Mouse (Mus musculus): ENCODE data around the gene Scamp3. TPM values are rescaled to one million over a fixed set of nuclear protein-coding genes. Genes with fewer than 3 reads are reported as not detected.

The Scamp3 gene
- polyA plus RNA-seq, 1 experiment from 2014 or later, result 104 TPM

DNA sequence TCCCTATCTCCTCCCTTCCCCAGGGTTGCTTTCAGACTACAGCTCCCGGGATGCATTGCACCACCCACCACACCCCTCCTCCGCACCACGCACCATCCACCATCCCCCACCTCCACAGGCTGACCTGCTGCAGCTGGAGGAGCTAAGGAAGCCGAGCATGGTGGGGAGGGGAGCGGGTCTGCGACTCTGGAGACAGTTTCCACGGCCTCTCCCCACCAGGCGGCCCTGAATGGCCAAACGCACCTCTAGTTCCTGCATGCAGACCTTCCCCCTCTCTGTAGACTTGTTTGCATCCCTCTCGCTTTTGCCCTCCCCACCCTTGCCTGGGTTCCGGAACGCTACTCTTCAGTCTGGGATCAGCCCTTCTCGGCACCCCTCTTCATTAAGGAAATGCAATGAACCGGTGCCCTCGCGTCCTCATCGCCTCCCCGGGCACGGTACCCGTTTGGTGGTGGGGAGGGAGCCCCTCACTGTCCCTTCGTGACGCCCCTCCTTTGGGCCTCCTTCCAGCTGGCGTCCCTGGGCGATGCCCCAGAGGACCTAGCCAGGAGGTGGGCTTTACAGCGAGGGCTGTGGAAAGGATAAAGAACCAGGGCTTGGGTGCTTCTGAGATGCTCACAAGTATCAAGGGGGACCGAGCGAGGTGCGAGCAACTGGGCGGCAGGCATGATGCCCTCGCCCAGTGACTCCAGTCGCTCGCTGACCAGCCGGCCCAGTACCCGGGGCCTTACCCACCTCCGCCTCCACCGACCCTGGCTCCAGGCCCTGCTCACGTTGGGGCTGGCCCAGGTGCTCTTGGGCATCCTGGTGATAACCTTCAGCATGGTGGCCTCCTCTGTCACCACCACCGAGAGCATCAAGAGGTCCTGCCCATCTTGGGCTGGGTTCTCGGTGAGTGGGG is 6.0 kb downstream of the Scamp3 start, which contains the start of gene Fam189b:
Fam189b (plus strand) TSS at position 86 of the 901 bp plus-strand sequence.
- H3K27me3 ChIP-seq (ENCODE audit: control insufficient read depth, insufficient read depth, low read length), result no peaks in the 10 kb centered on the region
- peaks cover 53% of the 10 kb centered on the region for H3K36me3 ChIP-seq (ENCODE audit: control insufficient read depth, insufficient read depth, low read length)
- peak within 1 kb of the TSS; percentile 86 for H3K9ac ChIP-seq (replicated peaks; ENCODE audit: low read length)
- H3K4me2 ChIP-seq (ENCODE audit: low read length), result peak within 1 kb of the TSS; percentile 99
- 5% methylated on average over 39 of the region's 39 CpGs for WGBS
- peak within 1 kb of the TSS; percentile 61 for H3K4me3 ChIP-seq (replicated peaks; ENCODE audit: low read depth, low read length)
- DNase-seq, result peak; percentile 93
- no peaks in the 10 kb centered on the region for H3K9me3 ChIP-seq (ENCODE audit: control insufficient read depth, low read length)
- H3K4me1 ChIP-seq (ENCODE audit: control insufficient read depth, insufficient read depth, low read length), result peaks cover 18% of the 10 kb centered on the region
- H3K27ac ChIP-seq (replicated peaks; ENCODE audit: low read depth, low read length), result peak within 1 kb of the TSS; percentile 86
- peak; percentile 91 for ATAC-seq (ENCODE audit: low FRiP score, low TSS enrichment)

- peaks cover 13% of the 10 kb centered on the region for H3K4me1 ChIP-seq (ENCODE audit: control insufficient read depth, insufficient read depth, low read length)
- peak overlapping the region; percentile 99 for H3K4me2 ChIP-seq (ENCODE audit: low read length)
- H3K36me3 ChIP-seq (ENCODE audit: control insufficient read depth, insufficient read depth, low read length), result peaks cover 56% of the 10 kb centered on the region
- peak overlapping the region; percentile 86 for H3K9ac ChIP-seq (replicated peaks; ENCODE audit: low read length)
- peak overlapping the region; percentile 61 for H3K4me3 ChIP-seq (replicated peaks; ENCODE audit: low read depth, low read length)
- DNase-seq (no peak), ATAC-seq (ENCODE audit: low FRiP score, low TSS enrichment) (no peak)
- H3K9me3 ChIP-seq (ENCODE audit: control insufficient read depth, low read length), result no peaks in the 10 kb centered on the region
- 76% methylated on average over 6 of the region's 6 CpGs for WGBS
- peak overlapping the region; percentile 86 for H3K27ac ChIP-seq (replicated peaks; ENCODE audit: low read depth, low read length)
- H3K27me3 ChIP-seq (ENCODE audit: control insufficient read depth, insufficient read depth, low read length), result no peaks in the 10 kb centered on the region
These were observed 6.7 kb downstream of the Scamp3 start for GRCm38 (mm10) chr3:89183959-89184315.

DNA sequence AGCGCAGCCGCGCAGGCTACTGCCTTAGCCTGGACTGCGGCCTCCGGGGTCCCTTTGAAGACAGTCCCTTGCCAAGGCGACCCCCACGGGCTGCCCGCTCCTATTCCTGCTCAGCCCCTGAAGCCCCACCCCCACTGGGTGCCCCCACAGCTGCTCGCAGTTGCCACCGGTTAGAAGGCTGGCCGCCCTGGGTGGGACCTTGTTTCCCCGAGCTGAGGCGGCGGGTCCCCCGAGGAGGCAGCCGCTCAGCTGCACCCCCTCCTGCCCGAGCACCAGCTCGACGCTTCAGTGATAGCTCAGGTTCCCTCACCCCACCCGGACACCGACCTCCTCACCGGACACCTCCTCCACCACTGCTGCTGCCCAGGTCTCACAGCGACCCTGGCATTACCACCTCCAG is 9.9 kb downstream of the Scamp3 start:
- WGBS, result 29% methylated on average over 23 of the region's 23 CpGs
- no peak overlapping the region for H3K4me2 ChIP-seq (ENCODE audit: low read length)
- no peak for ATAC-seq (ENCODE audit: low FRiP score, low TSS enrichment)
- peaks cover 12% of the 10 kb centered on the region for H3K4me1 ChIP-seq (ENCODE audit: control insufficient read depth, insufficient read depth, low read length)
- no peak overlapping the region for H3K27ac ChIP-seq (replicated peaks; ENCODE audit: low read depth, low read length)
- no peaks in the 10 kb centered on the region for H3K9me3 ChIP-seq (ENCODE audit: control insufficient read depth, low read length)
- H3K9ac ChIP-seq (replicated peaks; ENCODE audit: low read length), result no peak overlapping the region
- peaks cover 26% of the 10 kb centered on the region for H3K36me3 ChIP-seq (ENCODE audit: control insufficient read depth, insufficient read depth, low read length)
- DNase-seq, result no peak
- H3K4me3 ChIP-seq (replicated peaks; ENCODE audit: low read depth, low read length), result no peak overlapping the region
- no peaks in the 10 kb centered on the region for H3K27me3 ChIP-seq (ENCODE audit: control insufficient read depth, insufficient read depth, low read length)

DNA sequence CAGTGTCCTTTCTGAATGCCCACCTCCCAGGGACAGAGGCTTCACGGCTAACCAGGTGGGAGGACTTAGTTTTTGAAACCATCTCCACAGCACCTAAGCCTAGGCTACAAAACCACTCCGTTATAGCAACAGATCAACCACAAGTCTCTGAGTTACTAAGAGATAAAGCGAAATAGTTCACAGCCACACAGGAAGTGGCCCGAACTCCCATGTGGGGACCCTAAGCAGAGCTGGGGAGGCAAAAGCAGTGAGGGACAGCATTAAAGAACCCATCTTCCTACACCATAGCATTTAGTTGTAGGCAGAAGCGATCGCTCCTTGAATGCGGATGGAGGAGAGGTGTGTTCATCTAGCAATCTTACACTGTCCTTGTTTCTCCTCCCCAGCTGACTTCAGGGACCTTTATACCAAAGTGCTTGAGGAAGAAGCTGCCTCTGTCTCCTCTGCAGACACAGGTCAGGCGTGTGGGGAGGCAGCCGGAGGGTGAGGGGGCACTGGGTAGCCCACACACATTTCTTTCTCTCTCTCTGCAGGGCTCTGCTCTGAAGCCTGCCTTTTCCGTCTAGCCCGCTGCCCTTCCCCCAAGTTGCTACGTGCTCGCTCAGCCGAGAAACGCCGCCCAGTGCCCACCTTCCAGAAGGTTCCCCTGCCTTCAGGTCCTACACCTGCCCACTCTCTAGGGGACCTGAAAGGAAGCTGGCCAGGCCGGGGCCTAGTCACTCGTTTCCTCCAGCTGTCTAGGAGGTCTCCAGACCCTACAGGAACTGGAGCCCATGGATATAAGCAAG is 10.6 kb downstream of the Scamp3 start:
- 53% methylated on average over 18 of the region's 18 CpGs for WGBS
- DNase-seq (no peak), ATAC-seq (ENCODE audit: low FRiP score, low TSS enrichment) (no peak)
- Histone ChIP-seq H3K36me3 (ENCODE audit: control insufficient read depth, insufficient read depth, low read length) (peaks cover 23% of the 10 kb centered on the region), H3K27me3 (ENCODE audit: control insufficient read depth, insufficient read depth, low read length) (no peaks in the 10 kb centered on the region), H3K9ac (replicated peaks; ENCODE audit: low read length) (no peak overlapping the region), H3K4me1 (ENCODE audit: control insufficient read depth, insufficient read depth, low read length) (peaks cover 12% of the 10 kb centered on the region), H3K4me2 (ENCODE audit: low read length) (no peak overlapping the region), H3K27ac (replicated peaks; ENCODE audit: low read depth, low read length) (no peak overlapping the region), H3K4me3 (replicated peaks; ENCODE audit: low read depth, low read length) (no peak overlapping the region), H3K9me3 (ENCODE audit: control insufficient read depth, low read length) (no peaks in the 10 kb centered on the region)

DNA sequence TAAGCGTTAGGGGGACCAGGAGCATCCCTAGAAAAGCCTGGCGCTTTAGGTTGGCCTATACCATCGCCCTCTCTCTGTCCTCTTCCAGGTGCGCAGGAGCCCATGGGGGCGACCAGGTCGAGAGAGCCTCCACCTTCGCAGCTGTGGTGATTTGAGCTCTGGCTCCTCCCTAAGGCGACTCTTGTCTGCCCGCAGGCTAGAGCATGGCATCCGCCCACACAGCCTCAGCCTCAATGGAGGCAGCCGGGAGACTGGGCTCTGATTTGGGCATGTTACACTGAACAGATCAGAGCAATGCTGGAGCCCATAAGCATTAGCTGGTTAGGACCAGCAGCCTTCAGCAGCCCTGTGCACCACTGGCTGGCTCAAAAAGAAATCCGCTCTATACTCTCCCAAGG is 11.2 kb downstream of the Scamp3 start:
- no peak overlapping the region for H3K4me2 ChIP-seq (ENCODE audit: low read length)
- H3K27me3 ChIP-seq (ENCODE audit: control insufficient read depth, insufficient read depth, low read length), result no peaks in the 10 kb centered on the region
- WGBS, result 59% methylated on average over 12 of the region's 12 CpGs
- H3K27ac ChIP-seq (replicated peaks; ENCODE audit: low read depth, low read length), result no peak overlapping the region
- H3K4me1 ChIP-seq (ENCODE audit: control insufficient read depth, insufficient read depth, low read length), result peaks cover 11% of the 10 kb centered on the region
- H3K9ac ChIP-seq (replicated peaks; ENCODE audit: low read length), result no peak overlapping the region
- DNase-seq (no peak), ATAC-seq (ENCODE audit: low FRiP score, low TSS enrichment) (no peak)
- H3K4me3 ChIP-seq (replicated peaks; ENCODE audit: low read depth, low read length), result no peak overlapping the region
- peaks cover 23% of the 10 kb centered on the region for H3K36me3 ChIP-seq (ENCODE audit: control insufficient read depth, insufficient read depth, low read length)
- no peaks in the 10 kb centered on the region for H3K9me3 ChIP-seq (ENCODE audit: control insufficient read depth, low read length)

DNA sequence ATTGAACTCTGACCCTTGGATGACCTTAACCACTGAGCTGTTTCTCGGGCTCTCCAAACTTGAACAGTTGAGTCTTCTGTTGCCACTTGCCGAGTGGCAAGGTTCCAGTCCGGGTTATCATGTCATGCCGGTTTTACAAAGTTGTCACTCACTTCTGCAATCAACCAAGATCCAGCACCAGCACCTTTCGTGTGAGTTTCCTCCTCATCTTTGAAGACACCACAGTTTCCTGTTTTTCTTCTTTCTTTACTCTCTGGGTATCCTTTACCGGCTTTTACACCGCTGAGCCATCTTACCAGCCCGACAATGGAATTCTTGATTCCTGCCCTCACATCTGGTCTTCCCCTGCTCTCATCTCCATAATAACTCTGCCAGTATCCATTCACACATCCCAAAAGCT is 13.2 kb downstream of the Scamp3 start:
- H3K4me1 ChIP-seq (ENCODE audit: control insufficient read depth, insufficient read depth, low read length), result peaks cover 2% of the 10 kb centered on the region; the same call in 1 of the 2 replicates
- no peaks in the 10 kb centered on the region for H3K9me3 ChIP-seq (ENCODE audit: control insufficient read depth, low read length)
- no peak for DNase-seq
- H3K36me3 ChIP-seq (ENCODE audit: control insufficient read depth, insufficient read depth, low read length), result peaks cover 22% of the 10 kb centered on the region
- 90% methylated on average over 8 of the region's 8 CpGs for WGBS
- H3K27ac ChIP-seq (replicated peaks; ENCODE audit: low read depth, low read length), result no peak overlapping the region
- ATAC-seq (ENCODE audit: low FRiP score, low TSS enrichment), result no peak
- H3K4me2 ChIP-seq (ENCODE audit: low read length), result no peak overlapping the region
- H3K27me3 ChIP-seq (ENCODE audit: control insufficient read depth, insufficient read depth, low read length), result no peaks in the 10 kb centered on the region
- H3K9ac ChIP-seq (replicated peaks; ENCODE audit: low read length), result no peak overlapping the region
- no peak overlapping the region for H3K4me3 ChIP-seq (replicated peaks; ENCODE audit: low read depth, low read length)

DNA sequence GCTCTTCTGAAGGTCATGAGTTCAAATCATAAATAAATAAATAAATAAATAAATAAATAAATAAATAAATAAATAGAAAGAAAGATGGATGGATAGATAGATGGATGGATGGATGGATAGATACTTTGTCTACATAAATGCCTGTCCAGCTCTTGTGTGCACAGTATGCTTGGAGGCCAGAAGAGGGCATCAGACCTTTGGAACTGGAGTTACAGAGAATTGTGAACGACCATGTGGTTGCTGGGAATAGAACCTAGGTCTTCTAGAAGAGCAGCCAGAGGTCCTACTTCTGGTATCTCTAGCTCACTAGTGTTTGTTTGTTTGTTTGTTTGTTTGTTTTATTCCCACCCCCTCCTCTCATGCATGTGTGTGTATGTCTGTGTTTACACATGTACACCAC is 16.1 kb downstream of the Scamp3 start:
- no peak for DNase-seq
- no peak overlapping the region for H3K27ac ChIP-seq (replicated peaks; ENCODE audit: low read depth, low read length)
- no peak overlapping the region for H3K4me2 ChIP-seq (ENCODE audit: low read length)
- H3K36me3 ChIP-seq (ENCODE audit: control insufficient read depth, insufficient read depth, low read length), result peaks cover 7% of the 10 kb centered on the region
- H3K9ac ChIP-seq (replicated peaks; ENCODE audit: low read length), result no peak overlapping the region
- peaks cover 10% of the 10 kb centered on the region; the same call in 1 of the 2 replicates for H3K4me1 ChIP-seq (ENCODE audit: control insufficient read depth, insufficient read depth, low read length)
- H3K4me3 ChIP-seq (replicated peaks; ENCODE audit: low read depth, low read length), result no peak overlapping the region
- no peaks in the 10 kb centered on the region for H3K9me3 ChIP-seq (ENCODE audit: control insufficient read depth, low read length)
- ATAC-seq (ENCODE audit: low FRiP score, low TSS enrichment), result no peak
- H3K27me3 ChIP-seq (ENCODE audit: control insufficient read depth, insufficient read depth, low read length), result no peaks in the 10 kb centered on the region
- 64% methylated on average over 1 of the region's 1 CpGs for WGBS

- Histone ChIP-seq H3K4me3 (replicated peaks; ENCODE audit: low read depth, low read length) (no peak overlapping the region), H3K9me3 (ENCODE audit: control insufficient read depth, low read length) (no peaks in the 10 kb centered on the region), H3K9ac (replicated peaks; ENCODE audit: low read length) (no peak overlapping the region), H3K27me3 (ENCODE audit: control insufficient read depth, insufficient read depth, low read length) (no peaks in the 10 kb centered on the region), H3K36me3 (ENCODE audit: control insufficient read depth, insufficient read depth, low read length) (peaks cover 2% of the 10 kb centered on the region; the same call in 1 of the 2 replicates), H3K27ac (replicated peaks; ENCODE audit: low read depth, low read length) (no peak overlapping the region), H3K4me2 (ENCODE audit: low read length) (no peak overlapping the region), H3K4me1 (ENCODE audit: control insufficient read depth, insufficient read depth, low read length) (peaks cover 10% of the 10 kb centered on the region; the same call in 1 of the 2 replicates)
- ATAC-seq (ENCODE audit: low FRiP score, low TSS enrichment), result no peak
- WGBS, result 87% methylated on average over 2 of the region's 2 CpGs
- DNase-seq, result peak; percentile 30
These were observed 16.6 kb downstream of the Scamp3 start for GRCm38 (mm10) chr3:89193853-89194252.
